Mouse (Mus musculus) hematopoietic stem cell, adult 5-6 weeks (primary cell): ENCODE results near the gene Kcna10. TPM values are rescaled to one million over a fixed set of nuclear protein-coding genes. Genes with fewer than 3 reads are reported as not detected.
A peak's percentile ranks its signal among the peaks of the same experiment; 100 is the strongest.

Source experiments
- ATAC-seq, 2 experiments: fragments of 125-278 bp in 1 of 2; replicated peaks in 1 of 2; 2 replicates each; pipeline ENCODE4 v1.8.0; 2016 to 2017; ENCODE audit warnings: inconsistent platforms in 2 of 2, mild to moderate bottlenecking in 2 of 2, moderate number of reproducible peaks in 2 of 2, low read depth in 1 of 2, moderate TSS enrichment in 1 of 2; ENCODE audit not compliant: low FRiP score in 2 of 2, poor library complexity in 2 of 2, severe bottlenecking in 2 of 2, insufficient read depth in 1 of 2, low TSS enrichment in 1 of 2
- total RNA-seq: library from RNA; stranded (forward); fragments of 172-1452, 232-1000 nt; gene quantifications from 2 replicates; pipeline ENCODE4 v1.2.3, GENCODE M21; 2017

The Kcna10 gene
- not detected in 2 replicates for total RNA-seq

DNA sequence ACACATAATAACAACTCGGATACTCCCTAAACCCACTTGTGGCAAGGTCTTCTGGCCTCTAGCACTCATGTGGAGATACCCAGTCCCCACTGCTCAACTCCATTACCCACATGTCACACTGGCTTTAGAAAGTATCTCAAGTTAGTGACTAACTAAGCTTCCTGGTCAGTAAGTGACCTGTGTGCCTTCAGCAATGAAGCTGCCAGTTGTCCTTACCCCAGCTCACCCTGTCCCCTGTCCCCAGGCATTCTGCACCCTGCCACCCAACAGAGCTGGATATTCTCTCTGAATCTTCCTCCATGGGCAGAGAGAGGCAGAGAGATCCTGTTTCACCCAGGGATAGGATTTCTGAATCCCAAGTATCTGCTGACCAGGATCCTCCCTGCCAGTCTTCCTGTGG lies at the start of gene Kcna10:
TSS of gene Kcna10 (plus strand) at position 301 of the 400 bp plus-strand sequence.
- ATAC-seq: no peak

DNA sequence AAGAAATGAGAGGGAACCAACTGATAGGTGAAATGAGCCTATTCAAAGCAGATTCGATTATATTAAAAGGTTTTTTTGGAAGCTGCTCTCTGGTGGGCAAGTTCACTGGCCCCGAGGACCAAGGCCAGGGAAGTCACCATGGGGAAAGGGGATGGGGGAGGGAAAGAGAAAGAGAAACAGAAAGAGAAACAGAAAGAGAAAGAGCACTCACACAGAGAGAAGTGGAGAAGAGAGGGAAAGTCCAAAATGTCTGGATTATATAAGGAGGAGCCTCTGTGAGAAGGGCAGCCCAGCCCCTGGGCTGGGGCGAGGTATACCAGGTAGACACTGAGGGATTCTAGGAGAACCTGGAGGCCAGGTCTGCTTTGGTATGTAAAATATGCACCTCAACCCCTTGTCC lies 48.4 kb upstream of the Kcna10 start:
- ATAC-seq: no peak

DNA sequence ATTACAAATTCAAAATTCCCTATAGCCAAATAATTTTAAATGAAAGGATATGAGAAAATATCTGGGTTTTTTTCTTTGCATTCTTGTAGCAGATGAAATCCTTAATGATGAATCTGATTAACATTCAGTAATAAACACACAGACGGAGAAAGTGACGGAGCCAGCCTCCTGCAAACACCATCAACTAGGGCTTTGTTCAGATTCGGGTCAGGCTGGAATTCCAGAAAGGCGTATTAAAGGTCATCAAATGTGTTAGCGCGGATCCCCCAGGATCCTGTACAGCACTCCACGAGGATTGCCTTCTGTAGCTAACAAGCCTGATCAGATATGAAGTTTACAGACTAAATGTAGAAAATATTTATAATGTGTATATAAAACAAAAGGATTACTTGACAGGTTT lies 35.7 kb upstream of the Kcna10 start:
- ATAC-seq: no peak

DNA sequence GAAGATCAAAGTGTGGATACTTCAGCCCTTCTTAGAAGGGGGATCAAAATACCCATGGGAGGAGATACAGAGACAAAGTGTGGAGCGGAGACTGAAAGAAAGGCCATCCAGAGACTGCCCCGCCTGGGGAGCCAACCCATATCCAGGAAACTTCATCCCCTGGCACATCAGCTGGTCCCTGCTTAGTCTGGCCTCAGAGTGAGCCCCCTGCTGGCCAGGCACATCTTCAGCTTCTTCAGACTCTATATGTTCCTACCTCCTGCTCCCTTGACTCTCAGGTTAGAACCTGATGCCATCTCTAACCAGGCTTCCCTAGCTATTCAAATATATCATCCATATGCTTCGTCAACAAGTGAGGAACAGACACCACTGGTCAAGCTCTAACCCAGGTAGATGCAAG lies 33.9 kb upstream of the Kcna10 start:
- ATAC-seq: peak in 1 of 2 experiments; percentile 71; a peak in 2 of 4 replicates

DNA sequence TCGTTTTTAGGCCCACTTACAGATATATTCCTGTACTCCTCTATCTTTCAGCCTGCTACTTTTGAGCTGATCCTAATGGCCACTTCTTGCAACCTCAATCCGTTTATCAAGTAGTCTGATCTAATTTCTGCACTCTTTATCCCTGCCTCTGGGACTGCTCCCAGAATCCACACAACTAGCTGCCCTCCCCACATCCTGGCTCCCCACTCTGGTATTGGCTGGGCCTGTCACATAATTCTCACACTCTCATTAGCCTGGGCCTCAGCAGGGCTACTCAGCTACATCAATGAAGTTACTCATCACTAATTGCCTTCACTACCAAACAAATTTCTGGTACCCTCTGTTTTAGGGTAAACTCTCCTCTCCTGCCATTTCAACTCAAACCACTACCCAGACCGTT lies 32.4 kb upstream of the Kcna10 start:
- no peak for ATAC-seq

DNA sequence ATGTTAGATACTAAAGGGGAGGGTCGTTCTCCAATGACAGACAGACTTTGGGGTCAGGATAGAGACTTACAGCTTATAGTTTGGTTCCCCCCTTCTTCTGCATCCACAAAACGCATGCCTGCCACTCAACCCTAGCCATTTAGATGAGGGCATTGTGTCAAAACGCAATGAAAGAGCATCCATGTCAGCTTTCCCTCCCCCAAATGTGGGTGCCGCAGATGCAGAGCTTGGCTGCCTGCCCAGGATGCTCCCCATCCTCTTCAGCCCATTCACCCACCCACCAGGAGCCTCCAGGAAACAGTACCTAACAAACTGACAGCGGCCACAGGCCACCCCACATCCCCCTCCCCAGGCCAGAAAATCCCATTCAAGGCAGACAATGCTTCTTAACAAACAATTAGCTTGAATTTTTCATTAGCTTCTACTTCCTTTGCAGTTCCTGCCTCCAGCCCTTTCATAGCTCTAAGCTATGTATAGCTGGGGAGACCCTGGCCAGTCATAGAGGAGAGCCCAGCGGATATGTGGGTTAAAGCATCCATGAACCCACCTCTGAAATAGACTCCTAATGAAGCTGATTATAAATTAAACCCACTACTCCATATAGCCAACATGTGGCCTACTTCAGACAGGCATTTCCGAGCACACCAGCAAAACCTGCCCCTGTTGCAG lies 31.9 kb upstream of the Kcna10 start:
- no peak for ATAC-seq

DNA sequence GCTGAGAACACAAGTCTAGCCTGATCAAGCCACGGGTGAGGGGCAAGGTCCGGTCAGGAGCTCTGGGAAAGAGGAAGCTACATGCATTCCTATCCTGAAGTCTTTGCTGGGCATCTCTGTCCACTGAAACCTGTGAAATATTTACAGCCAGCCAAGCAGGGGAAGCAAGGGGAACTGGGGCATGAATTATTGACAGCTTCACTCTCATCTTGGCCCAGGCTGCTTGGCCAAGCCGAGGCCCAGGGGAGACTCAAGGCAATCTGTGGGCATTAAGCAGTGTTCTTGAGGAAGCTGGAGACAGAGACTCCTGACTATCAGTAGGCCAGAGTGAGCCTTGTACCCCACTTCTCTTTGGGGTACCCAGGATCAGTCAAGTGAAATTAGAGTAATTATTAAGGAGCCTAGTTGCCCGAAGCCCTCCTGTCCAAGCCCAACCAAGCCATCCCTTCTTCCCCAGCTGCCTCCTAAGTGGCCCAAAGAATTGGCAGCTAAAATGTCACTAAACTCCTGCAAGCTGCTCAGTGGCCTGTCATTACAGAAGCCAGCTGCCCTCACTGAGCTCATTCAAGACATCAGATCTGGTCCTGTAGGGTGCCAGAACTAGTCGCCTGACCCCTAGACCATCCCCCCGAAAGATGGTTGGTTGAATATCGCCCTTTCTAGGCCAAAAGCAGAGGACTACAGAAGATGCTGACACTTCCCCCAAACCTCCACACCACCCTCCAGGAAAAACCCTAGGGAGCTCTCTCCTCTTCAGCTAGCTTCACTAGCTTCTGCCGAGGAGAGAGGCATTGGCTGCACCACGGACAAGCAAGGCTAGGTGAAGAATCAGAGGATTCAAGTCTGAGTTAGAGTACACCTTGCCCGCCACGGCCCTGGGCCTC lies 28.8 kb upstream of the Kcna10 start:
- no peak for ATAC-seq

DNA sequence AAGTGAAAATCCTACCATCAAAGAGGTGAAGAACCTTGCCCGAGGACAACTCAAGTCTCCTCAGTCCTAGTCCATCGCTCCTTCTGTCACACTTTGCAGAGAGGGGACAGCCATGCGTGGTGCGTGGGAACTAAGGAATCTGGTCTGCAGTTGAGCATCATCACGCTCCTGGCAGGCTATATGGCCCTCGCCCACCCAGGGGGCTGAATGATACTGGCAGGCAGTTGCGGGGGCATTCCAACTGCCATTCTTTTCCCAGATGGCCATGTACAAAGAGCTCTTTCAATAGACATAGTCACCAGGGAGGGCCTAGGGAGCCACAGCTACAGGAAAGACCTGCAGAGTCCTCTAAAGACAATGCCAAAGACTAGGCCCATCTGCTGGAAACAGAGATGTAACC lies 24.0 kb upstream of the Kcna10 start:
- no peak for ATAC-seq

DNA sequence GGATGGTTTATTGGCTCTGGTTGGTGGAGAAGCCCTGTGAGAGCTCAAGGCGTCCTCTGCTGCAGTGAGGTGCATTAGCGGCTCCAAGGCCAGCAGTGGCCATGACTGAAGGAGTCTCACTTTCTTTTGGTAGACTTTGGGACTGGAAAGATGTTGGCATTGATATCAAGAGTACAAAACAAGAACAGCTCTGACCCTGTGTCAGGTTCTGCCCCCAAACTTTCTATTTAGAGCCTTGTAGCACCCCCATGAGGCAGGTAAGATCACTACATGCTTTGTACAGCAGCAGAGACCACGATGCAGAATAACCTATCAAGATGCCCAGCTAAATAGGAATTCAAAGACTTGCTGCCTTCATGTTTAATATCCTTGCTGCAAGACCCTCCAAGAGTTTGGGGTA lies 23.4 kb upstream of the Kcna10 start:
- ATAC-seq: no peak

DNA sequence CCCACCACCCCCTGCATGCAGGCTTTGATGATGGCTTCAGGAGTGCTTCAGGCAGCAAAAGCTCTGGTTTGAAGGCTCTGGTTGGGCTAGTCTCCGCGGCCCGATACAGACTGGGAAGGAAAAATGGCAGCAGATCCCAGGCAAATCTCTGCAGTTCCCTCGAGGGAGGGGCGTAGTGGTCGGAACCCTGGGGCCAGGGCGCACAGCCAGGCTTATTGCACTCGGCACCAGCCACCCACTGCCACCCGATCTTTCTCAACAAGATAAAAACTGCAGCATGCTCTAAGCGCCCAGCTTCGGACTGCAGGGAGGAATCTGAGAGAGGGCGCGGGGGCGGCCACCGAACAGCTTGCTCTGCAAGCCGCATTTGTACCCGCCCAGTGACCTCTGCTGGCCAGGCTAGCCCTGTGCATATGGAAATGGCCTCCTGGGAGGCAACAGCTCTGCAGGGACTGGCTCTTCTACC lies 23.0 kb upstream of the Kcna10 start:
- ATAC-seq: no peak; a peak in 2 of 4 replicates

DNA sequence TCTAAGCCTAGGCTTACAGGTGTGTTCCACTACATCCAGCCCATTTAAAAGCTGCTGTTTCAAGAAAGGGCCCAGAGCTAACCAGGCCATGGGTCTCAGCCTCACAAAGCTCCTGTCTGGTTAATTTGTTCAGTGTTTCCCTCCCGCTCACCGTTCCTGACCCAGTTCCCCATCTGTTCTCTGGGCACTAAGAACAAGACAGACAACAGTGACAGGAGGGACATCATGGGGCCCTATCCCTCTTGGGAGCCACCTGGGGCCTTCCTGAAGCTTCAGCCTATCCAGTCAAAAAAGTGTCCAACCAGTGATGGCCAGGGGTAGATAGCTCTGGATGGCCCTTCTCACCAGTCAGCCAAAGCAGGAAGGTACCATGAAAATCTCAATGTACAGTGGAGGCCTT lies 20.1 kb upstream of the Kcna10 start:
- ATAC-seq: no peak

DNA sequence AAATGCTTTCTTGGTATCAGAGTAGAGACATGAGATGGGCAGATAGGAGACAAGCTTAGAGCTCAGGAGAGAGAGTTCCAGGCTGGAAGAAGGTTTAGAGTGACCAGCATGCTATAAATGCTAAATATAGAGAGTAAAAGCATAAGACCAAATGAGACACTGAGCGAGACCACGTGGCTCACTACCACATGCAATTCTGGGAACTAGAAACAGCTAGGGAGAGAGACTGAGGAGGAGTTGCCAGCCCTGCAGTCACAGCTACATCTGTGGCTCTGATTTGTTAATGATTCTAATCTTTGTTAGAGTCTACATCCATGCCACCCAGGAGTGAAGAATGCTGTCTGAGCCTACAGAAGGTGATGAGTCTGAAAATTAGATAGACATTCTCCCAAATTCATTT lies 13.3 kb upstream of the Kcna10 start:
- no peak for ATAC-seq

DNA sequence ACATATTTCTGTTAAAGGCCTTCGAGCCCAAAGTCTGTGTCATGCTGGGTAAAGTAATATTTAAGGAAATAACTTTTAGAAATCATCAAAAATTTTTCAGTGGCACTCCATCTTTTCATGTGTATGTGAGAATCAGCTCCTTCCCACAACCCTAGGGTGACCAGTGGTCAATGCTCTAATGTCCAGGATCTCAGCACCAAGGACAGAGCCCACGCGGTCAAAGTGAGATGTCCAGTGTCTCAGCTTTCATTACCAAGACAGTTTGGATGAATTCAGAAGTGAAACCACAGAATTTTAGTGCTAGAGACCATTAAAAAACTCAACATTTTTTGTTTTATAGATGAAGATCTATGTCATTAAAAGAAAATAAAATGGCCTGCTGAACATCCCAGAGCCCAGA lies 10.9 kb upstream of the Kcna10 start:
- no peak for ATAC-seq

DNA sequence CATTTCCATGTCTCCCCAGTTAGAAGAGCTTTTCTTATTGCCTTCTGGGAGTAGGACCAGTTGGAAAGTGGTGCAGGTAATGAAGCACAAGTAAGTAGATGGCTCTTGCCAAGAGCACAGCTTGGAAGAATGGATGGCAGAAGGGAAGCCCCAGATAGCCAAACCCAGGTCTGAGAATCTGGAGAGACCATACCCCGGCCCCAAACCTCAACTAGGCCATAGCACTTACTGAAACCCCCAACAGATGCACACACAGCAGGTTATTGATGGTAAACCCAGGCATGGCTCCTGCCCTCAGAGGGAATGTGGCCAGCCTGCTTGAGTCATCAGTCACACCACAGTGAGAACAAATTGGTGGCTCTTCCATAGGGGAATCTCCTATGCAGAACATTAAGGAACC lies 10.3 kb upstream of the Kcna10 start:
- no peak for ATAC-seq

DNA sequence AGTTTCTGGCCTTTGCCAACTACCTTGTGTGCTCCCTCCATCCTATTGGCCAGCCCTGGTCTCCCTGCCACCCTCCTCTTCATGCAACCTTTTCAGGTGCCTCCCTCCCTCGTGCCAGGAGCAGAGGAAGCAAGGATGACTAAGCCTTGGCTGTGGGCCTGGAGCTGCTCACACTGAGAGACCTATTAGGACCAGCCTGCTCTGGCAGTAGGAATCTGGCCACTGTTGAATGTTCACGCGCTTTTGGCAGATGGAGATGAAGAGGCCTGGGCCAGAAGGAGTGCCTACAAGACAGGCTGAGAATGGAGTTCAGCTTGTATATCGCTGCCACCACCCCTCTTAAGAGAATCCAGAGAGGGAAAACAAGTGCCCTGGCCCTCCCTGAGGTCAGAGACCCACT lies 7.4 kb upstream of the Kcna10 start:
- ATAC-seq: peak; percentile 33 to 42; a peak in 2 of 4 replicates

DNA sequence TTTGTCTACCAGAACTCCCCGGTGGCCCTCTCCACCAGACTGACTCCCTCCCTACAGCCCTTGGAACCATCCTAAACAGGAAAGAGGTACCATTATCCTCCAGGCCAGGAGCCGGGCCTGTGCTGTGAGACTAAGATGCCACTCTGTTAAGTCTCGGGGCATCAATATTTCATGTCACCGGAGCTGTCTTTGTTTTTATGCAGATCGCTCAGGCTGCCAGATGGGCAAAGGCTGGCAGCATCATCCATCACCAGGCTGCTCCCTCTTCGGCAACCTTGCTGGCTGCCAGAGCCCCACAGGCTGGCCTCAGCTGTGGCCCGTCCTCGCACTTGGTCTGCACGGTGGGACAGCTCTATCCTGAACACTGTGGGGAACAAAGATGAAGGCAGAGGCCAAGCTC lies 6.4 kb upstream of the Kcna10 start:
- no peak for ATAC-seq

DNA sequence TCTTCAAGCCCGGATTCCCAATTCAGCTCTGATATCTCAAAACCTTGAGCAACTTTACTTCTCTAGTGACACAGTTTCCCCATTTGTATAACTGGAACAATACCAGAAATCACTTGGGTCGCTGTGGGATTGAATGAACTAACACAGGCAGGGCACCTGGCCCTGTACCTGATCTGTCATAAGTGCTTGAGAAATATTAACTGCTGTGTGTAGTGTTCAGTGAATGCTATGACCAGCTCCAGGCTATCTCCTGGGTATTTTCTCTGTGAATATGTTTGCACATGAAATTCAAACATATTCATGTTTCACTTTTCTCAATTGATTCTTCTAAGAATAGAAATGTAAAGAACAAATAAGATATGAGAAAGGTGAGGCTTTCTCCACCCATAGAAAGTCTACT lies 2.0 kb upstream of the Kcna10 start:
- no peak for ATAC-seq

DNA sequence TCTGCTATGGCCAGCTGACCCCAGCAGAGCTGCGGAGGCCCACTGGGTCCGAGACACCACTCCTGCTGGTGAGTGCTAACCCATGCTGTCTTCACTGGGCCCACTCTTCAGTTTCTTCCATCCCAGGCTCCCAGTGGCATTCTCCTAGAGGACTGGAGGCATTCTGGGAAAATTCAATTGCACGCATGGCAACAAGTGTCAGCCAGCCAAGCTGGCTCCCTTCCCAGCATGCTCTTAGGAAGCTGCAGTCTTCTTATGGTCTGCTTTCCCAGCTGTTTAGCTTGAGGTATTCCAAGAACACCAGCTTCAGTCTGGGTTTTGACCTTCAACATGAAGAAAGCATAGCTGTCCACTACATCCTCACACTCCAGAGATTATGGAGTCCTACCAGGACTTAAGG lies 322 bp downstream of the Kcna10 start:
- ATAC-seq: no peak

DNA sequence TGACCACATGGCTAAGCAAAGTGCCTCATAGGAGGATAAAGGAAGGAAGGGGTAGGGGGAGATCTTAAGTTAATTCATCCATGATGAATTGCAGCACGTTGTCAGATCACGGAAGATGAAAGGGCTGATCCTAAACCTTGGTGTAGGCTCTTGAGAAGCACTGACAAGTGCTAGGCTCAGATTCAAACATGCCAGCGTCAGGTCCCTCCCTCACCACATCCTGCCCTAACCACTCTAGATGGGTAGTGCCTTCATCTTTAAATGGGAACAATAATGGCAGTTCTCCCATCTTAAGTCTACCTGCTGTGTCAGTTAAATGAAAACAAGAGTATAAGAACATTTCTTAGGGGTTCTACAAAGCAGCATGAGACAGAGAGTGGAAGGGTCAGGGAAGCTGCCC lies 2.7 kb downstream of the Kcna10 start:
- ATAC-seq: no peak; a peak in 1 of 4 replicates
